Mouse (Mus musculus): Measurements from ENCODE around the gene Xiap.
"Not testable (repeated sequence)": the region's sequence is repeated elsewhere in the genome, so short reads cannot be mapped to it uniquely, and the experiment has no call there.

Gene Xiap

DNA sequence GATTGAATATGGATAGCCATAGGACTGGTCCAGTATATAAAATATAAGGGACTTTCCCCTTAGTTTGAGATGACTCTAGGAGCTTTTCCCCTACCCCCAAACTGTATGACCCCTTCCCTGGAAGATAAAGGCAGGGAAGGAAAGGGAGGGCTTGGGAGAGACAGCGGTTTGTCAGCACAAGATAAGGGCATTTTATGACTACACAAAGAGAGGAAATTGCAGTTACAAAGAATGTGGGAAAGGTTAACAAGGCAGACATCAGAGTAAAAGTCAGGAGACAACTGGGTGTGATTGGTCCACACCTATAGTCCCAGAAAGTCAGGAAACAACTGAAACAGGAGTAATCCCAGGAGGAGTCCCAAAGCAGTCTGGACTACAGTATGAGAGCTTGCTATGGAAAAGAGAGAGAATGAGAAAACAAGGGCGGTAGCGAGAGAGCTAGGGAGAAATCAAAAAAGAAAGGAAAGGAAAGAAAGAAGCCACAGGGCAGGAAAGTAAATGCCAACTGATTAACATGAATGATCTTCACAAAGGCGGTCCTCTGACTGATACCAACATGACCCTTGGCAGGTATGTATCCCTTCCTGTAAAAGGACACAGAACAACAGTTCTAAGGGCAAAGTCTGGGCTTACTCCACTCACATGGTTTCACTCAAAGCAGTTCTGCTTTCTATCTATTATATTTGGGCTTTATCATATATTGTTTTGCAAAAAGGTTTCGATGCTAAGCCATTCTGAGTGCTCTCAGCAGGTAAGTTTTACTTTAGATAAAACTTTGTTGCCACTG is at the start of gene Xiap:
TSS of gene Xiap (plus strand) at position 398 of the 787 bp plus-strand sequence.
- no peak for DNase-seq

GRCm38 (mm10) chrX:42012677-42013208 is 46.7 kb upstream of the Xiap start:
- no peak for DNase-seq

GRCm38 (mm10) chrX:42013776-42014175 is 45.7 kb upstream of the Xiap start:
- DNase-seq = no peak

- no peak for DNase-seq
Measured at GRCm38 (mm10) chrX:42014502-42014901, 45.0 kb upstream of the Xiap start.

GRCm38 (mm10) chrX:42018030-42018429 is 41.4 kb upstream of the Xiap start:
- DNase-seq = no peak

GRCm38 (mm10) chrX:42019441-42019840 is 40.0 kb upstream of the Xiap start:
- DNase-seq = no peak

DNA sequence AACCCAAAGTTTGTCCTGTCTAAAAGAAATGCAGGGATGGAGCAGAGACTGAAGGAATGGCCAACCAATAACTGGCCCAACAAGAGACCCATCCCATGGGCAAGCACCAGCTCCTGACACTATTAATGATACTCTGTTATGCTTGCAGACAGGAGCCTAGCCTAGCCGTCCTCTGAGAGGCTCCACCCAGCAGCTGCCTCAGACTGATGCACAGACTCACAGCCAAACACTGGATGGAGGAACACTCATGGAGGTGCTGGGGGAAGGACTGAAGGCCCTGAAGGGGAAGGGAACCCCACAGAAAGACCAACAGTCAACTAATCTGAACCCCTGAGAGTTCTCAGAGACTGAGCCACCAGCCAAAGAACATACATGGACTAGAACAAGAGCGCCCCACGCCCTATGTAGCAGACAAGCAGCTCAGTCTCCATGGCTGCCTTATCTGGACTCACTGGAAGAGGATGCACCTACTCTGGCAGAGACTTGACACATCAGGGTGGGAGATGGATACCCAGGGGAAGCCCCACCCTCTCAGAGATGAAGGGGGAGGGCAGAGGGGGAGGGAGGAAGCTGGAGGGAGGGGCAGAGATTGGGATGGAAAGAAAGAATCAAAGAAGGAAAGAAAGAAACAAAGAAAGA is 33.6 kb upstream of the Xiap start:
- not testable (repeated sequence) for DNase-seq

GRCm38 (mm10) chrX:42026981-42027380 is 32.5 kb upstream of the Xiap start:
- DNase-seq = not testable (repeated sequence)

GRCm38 (mm10) chrX:42033111-42033693 is 26.3 kb upstream of the Xiap start:
- peak; percentile 82 for DNase-seq

GRCm38 (mm10) chrX:42033911-42034310 is 25.6 kb upstream of the Xiap start:
- no peak for DNase-seq

- no peak for DNase-seq
Measured at GRCm38 (mm10) chrX:42039481-42039880, 20.0 kb upstream of the Xiap start.

DNA sequence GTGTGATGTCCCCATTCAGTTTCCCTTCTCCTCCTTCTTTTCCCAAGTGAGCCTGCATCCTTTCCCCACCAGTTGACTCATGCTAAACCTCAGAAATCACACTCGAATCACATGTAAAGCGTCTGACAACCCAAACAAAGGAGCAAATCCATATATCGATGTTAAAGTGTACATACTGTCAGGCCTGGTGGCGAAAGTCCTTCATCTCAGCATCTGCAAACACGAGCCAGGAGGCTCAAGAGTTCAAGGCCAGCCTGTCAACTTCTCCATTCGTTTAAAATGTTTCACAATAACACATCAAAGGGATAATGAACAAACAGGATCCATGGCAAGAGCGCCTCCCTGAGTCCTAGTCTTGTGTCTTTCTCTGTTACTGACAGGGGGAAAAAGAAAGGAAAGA is 14.5 kb upstream of the Xiap start:
- DNase-seq = no peak

DNA sequence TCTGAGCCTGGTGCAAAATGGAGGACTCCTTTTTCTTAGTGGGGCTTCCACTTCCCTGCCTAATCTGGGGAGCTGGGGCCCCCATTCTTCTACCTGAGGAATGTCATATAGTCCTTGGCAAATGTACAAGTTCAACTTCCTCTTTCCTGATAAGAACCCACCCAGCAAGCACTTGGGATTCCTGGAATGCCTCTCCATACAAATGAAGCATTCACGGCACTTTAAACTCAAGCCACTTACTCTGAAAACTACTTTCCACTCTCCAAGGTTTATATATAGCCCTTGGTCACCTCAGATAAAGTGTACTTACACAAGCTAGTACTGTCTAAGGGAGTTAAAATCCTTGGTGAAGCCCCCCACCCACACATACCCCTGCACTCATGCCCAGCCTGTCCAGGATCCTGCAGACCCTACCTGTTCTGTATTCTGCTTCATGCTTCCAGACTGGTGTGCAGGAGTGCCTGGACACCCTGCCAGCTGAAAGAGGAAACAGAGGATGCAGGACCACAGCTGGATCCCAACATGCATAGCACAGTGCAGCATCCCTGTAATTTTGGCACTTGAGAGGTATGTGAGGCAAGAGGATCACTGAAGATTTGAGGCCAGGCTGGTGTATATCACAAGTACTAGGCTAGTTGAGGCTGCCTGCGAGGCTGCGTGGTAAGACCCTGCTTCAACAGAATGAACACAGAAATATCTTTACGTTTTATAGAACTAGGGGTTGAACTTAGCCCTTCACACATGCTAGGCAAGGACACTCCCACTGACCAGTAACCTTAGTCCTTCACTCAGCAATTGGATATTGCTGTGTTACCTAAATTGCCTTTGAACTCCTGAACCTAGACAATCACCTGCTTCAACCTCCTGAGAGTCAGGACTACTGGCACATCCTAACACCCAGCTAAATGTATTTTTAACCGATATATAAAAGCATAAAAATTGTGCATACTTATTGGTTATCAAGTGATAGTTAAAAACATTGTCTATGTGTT is 8.5 kb upstream of the Xiap start:
- no peak for DNase-seq

- DNase-seq = no peak
Measured at GRCm38 (mm10) chrX:42057012-42057411, 2.5 kb upstream of the Xiap start.

DNA sequence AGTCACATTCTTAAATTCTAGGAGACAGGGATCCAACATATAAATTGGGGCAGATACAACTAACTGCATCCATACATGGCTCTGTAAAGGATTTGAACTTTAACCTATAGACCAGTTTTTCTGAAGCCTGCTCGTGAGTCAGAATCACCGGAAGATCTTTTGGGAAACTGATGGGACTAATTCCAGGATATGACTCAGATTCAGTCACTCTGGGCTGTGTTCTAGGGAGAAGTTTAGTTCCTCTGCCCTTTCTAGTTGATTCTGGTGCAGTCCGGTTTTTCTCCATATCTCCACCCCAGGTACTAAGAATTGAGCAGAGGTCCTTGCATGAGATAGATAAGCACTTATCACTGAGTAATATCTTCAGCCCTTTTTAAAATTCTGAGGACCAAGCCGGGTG is 1.6 kb upstream of the Xiap start:
- no peak for DNase-seq

GRCm38 (mm10) chrX:42063621-42064020 is 4.1 kb downstream of the Xiap start:
- DNase-seq = no peak

- DNase-seq = no peak
Measured at GRCm38 (mm10) chrX:42065086-42065485, 5.6 kb downstream of the Xiap start.

GRCm38 (mm10) chrX:42066771-42067170 is 7.3 kb downstream of the Xiap start:
- peak; percentile 54 for DNase-seq

GRCm38 (mm10) chrX:42067791-42068200 is 8.3 kb downstream of the Xiap start:
- peak; percentile 82 for DNase-seq

- DNase-seq = peak; percentile 80
Measured at GRCm38 (mm10) chrX:42068201-42068874, 8.9 kb downstream of the Xiap start.

DNA sequence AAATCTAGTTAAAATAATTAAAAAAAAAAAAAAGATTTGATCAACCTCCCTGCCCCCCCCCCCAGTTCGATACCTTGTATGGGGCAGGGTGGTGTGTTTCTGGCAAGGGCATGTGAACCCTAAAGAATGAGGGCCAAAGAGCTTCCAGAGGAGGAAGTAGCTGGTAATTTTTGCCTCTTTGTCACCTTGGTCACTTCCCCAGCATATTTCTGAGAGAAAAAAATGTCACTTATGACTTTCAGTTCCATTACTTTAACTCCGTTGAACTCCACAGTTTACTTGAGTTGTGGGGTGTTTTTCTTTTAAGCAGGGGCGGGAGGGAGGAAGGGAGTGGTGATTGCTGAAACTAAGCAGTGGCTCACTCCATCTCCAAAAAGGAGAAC is 9.4 kb downstream of the Xiap start:
- no peak for DNase-seq

- DNase-seq = no peak
Measured at GRCm38 (mm10) chrX:42087731-42088130, 28.3 kb downstream of the Xiap start.

All from cerebellum, adult 9-10 months (tissue).